Mouse (Mus musculus) MEL (cell line): ENCODE measurements around the gene Cfi.

Experiments used
- CTCF ChIP-seq, 3 experiments: IDR thresholded peaks in 2 of 3; conservative IDR thresholded peaks in 1 of 3; 2 replicates each; pipeline ENCODE4 v1.5.1; 2011 to 2012; ENCODE audit warnings: low read length in 3 of 3, low read depth in 2 of 3, mild to moderate bottlenecking in 2 of 3, improper control_type of control experiment in 1 of 3, inconsistent platforms in 1 of 3, mixed read lengths in 1 of 3, moderate library complexity in 1 of 3; ENCODE audit not compliant: control insufficient read depth in 1 of 3, insufficient read depth in 1 of 3, poor library complexity in 1 of 3, severe bottlenecking in 1 of 3
- EP300 ChIP-seq, 2 experiments: IDR thresholded peaks; 2 replicates each; pipeline ENCODE4 v1.6.1; 2011; ENCODE audit warnings: improper control_type of control experiment in 2 of 2, low read length in 2 of 2, low read depth in 1 of 2, mild to moderate bottlenecking in 1 of 2
- KAT2A ChIP-seq: conservative IDR thresholded peaks from 2 replicates; pipeline ENCODE4 v1.6.1; 2012; ENCODE audit warnings: low read depth, low read length, improper control_type of control experiment, inconsistent platforms
- MAFK ChIP-seq: IDR thresholded peaks from 2 replicates; pipeline ENCODE4 v1.6.1; 2011; ENCODE audit warnings: low read depth, mild to moderate bottlenecking, low read length, improper control_type of control experiment, borderline replicate concordance
- MAX ChIP-seq: IDR thresholded peaks from 2 replicates; pipeline ENCODE4 v1.6.1; 2011; ENCODE audit warnings: low read length, improper control_type of control experiment
- MEF2A ChIP-seq: IDR thresholded peaks from 2 replicates; pipeline ENCODE4 v1.6.1; 2014; ENCODE audit warnings: low read depth, mild to moderate bottlenecking, inconsistent platforms, low read length, improper control_type of control experiment; ENCODE audit not compliant: poor library complexity, insufficient replicate concordance, severe bottlenecking; ENCODE audit errors: extremely low read depth
- NRF1 ChIP-seq: IDR thresholded peaks from 2 replicates; pipeline ENCODE4 v1.6.1; 2014; ENCODE audit warnings: low read depth, mild to moderate bottlenecking, inconsistent platforms, low read length, improper control_type of control experiment, moderate library complexity; ENCODE audit not compliant: poor library complexity, insufficient read depth, severe bottlenecking
- POLR2A ChIP-seq, 2 experiments: IDR thresholded peaks; 2 replicates each; pipeline ENCODE4 v1.6.1; 2011 to 2012; ENCODE audit warnings: low read length in 2 of 2, mild to moderate bottlenecking in 2 of 2, control low read depth in 1 of 2, improper control_type of control experiment in 1 of 2, low read depth in 1 of 2, moderate library complexity in 1 of 2; ENCODE audit not compliant: control insufficient read depth in 1 of 2, insufficient read depth in 1 of 2, poor library complexity in 1 of 2
- RAD21 ChIP-seq: IDR thresholded peaks from 2 replicates; pipeline ENCODE4 v1.6.1; 2011; ENCODE audit warnings: mild to moderate bottlenecking, low read depth, low read length, improper control_type of control experiment
- USF1 ChIP-seq: IDR thresholded peaks from 2 replicates; pipeline ENCODE4 v1.6.1; 2014; ENCODE audit warnings: low read depth, mild to moderate bottlenecking, inconsistent platforms, low read length, improper control_type of control experiment, moderate library complexity

DNA sequence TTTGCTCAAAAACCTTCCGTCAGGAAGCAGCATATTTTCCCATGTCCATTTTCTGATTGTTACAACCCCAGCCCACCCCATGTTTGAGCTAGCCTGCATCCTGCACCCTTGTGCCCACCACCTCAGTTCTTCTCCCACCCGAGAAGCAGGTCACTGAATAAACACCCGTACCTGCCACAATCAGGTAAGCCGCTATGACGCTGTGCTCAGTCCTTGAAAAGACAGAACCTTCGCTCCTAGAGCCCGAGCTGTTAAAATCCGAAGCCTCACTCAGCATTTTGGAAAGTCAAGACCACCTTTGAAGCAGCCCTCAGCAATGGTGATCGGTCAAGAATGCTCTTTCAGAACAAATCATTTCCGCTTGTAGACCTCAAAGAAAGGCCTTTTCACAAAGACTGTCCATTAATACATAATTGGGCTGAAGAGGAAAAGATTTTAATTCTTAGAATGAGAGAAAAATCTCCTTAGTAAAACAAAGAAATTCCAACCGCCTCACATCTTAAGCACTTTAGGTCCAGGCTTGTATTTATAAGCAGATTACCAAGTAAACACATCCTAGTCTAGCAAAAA lies 13.4 kb upstream of the Cfi start, which contains the start of gene Rrh:
- TF ChIP-seq POLR2A (IDR thresholded peaks at IDR 0.05; ENCODE audit: control insufficient read depth in 1 of 2, insufficient read depth in 1 of 2, low read depth in 1 of 2, low read length in 2 of 2, poor library complexity in 1 of 2) (no peak), RAD21 (no peak), EP300 (IDR thresholded peaks at IDR 0.05; ENCODE audit: low read depth in 1 of 2, low read length in 2 of 2) (no peak), CTCF (IDR thresholded peaks at IDR 0.05 in 2 of 3, conservative IDR thresholded peaks at IDR 0.05 in 1 of 3; ENCODE audit: control insufficient read depth in 1 of 3, insufficient read depth in 1 of 3, low read depth in 2 of 3, low read length in 3 of 3, poor library complexity in 1 of 3, severe bottlenecking in 1 of 3) (no peak), MAFK (no peak), NRF1 (no peak), KAT2A (no peak), USF1 (no peak), MAX (no peak), MEF2A (no peak)
